Mouse (Mus musculus): ENCODE measurements around the gene Pphln1. TPM values are rescaled to one million over a fixed set of nuclear protein-coding genes. Genes with fewer than 3 reads are reported as not detected.

The Pphln1 gene
- polyA plus RNA-seq, 1 experiment from 2014 or later = 51.0 TPM

- H3K4me1 ChIP-seq (replicated peaks; ENCODE audit: control insufficient read depth, insufficient read depth, low read length) = no peaks in the 10 kb centered on the region
- no peak overlapping the region for H3K9ac ChIP-seq (replicated peaks; ENCODE audit: low read depth, low read length)
- no peaks in the 10 kb centered on the region for H3K27me3 ChIP-seq (replicated peaks; ENCODE audit: control insufficient read depth, insufficient read depth, low read length)
- ATAC-seq = no peak
- H3K4me3 ChIP-seq (replicated peaks; ENCODE audit: low read length) = no peak overlapping the region
- no peaks in the 10 kb centered on the region for H3K36me3 ChIP-seq (ENCODE audit: control insufficient read depth, insufficient read depth)
- H3K4me2 ChIP-seq (ENCODE audit: low read length) = no peak overlapping the region
- no peaks in the 10 kb centered on the region for H3K9me3 ChIP-seq (ENCODE audit: control insufficient read depth, low read length)
- 84% methylated on average over 6 of the region's 6 CpGs for WGBS
- H3K27ac ChIP-seq (ENCODE audit: low read length) = no peak overlapping the region
These were observed 18.1 kb downstream of the Pphln1 start for GRCm38 (mm10) chr15:93416300-93416699.

DNA sequence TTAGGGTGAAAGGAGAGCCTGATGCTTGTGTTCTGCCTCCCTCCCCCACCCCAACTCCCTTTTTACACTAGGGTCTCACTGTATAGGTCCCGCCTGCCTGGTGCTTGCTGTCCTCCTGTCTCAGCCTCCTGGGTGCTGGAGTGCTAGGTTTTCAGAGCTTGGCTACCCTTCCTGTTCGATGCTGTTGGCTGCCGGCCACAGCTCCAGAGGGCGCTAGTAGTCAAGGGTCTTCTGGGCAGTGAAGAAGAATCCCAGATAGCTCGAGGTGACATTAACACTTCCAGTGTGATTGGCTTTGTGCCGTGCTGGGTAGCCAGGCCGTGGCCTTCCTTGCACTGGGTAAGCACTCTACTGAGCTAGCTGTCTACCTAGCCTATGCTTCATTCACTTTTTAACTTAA, 22.4 kb downstream of the Pphln1 start:
- no peak overlapping the region for H3K4me2 ChIP-seq (ENCODE audit: low read length)
- WGBS = 87% methylated on average over 7 of the region's 7 CpGs
- no peak for ATAC-seq

DNA sequence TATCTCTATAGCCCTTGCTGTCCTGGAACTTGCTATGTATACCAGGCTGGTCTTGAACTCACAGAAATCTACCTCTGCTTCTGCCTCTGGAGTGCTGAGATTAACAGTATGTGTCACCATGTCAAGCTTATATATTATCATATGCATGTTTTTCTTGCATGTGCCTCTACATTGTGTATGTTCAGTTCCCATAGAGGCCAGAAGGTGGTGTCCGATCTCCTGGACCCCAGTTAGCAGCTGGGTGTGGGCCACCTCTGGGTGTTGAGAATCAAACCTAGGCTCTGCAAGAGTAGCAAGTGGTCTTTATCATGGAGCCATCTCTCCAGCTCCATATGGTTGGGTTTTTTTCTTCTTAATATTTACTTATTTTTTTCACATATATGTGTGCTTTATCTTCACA, 24.4 kb downstream of the Pphln1 start:
- Histone ChIP-seq H3K9ac (replicated peaks; ENCODE audit: low read depth, low read length) (no peak overlapping the region), H3K4me1 (replicated peaks; ENCODE audit: control insufficient read depth, insufficient read depth, low read length) (no peaks in the 10 kb centered on the region), H3K4me2 (ENCODE audit: low read length) (no peak overlapping the region), H3K4me3 (replicated peaks; ENCODE audit: low read length) (no peak overlapping the region), H3K27me3 (replicated peaks; ENCODE audit: control insufficient read depth, insufficient read depth, low read length) (no peaks in the 10 kb centered on the region), H3K9me3 (ENCODE audit: control insufficient read depth, low read length) (no peaks in the 10 kb centered on the region), H3K27ac (ENCODE audit: low read length) (no peak overlapping the region), H3K36me3 (ENCODE audit: control insufficient read depth, insufficient read depth) (no peaks in the 10 kb centered on the region)
- 100% methylated on average over 1 of the region's 1 CpGs for WGBS
- ATAC-seq = no peak

More for the DNA sequence above, 22.4 kb downstream of the Pphln1 start:
- no peak overlapping the region for H3K9ac ChIP-seq (replicated peaks; ENCODE audit: low read depth, low read length)
- H3K36me3 ChIP-seq (ENCODE audit: control insufficient read depth, insufficient read depth) = no peaks in the 10 kb centered on the region
- H3K4me1 ChIP-seq (replicated peaks; ENCODE audit: control insufficient read depth, insufficient read depth, low read length) = no peaks in the 10 kb centered on the region
- no peak overlapping the region for H3K4me3 ChIP-seq (replicated peaks; ENCODE audit: low read length)
- no peaks in the 10 kb centered on the region for H3K27me3 ChIP-seq (replicated peaks; ENCODE audit: control insufficient read depth, insufficient read depth, low read length)
- H3K27ac ChIP-seq (ENCODE audit: low read length) = no peak overlapping the region
- H3K9me3 ChIP-seq (ENCODE audit: control insufficient read depth, low read length) = no peaks in the 10 kb centered on the region

GRCm38 (mm10) chr15:93433811-93434210, 35.7 kb downstream of the Pphln1 start:
- 77% methylated on average over 11 of the region's 11 CpGs for WGBS
- H3K27ac ChIP-seq (ENCODE audit: low read length) = no peak overlapping the region

DNA sequence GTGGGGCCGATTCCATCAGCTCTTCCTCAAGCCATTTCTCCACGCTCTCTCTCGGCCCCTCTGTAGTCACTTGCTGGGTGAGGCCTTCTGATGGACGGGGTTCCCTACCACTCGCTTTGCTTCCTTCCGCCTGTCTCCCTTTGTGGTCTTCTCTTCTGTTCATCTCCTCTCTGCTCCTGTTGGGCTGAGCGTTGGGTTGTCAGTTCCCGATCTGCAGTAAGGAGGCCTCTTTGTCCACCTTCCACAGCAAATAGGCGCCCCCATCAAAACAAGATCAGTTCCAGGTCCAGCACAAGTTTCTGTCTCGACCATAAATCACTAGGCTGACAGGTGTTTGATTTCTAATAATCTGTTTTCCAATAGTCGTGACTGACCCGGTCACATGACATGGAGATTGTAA, 37.8 kb downstream of the Pphln1 start:
- 91% methylated on average over 12 of the region's 12 CpGs for WGBS

More at GRCm38 (mm10) chr15:93433811-93434210, 35.7 kb downstream of the Pphln1 start:
- Histone ChIP-seq H3K9ac (replicated peaks; ENCODE audit: low read depth, low read length) (no peak overlapping the region), H3K27me3 (replicated peaks; ENCODE audit: control insufficient read depth, insufficient read depth, low read length) (no peaks in the 10 kb centered on the region), H3K9me3 (ENCODE audit: control insufficient read depth, low read length) (no peaks in the 10 kb centered on the region), H3K4me1 (replicated peaks; ENCODE audit: control insufficient read depth, insufficient read depth, low read length) (no peaks in the 10 kb centered on the region), H3K4me3 (replicated peaks; ENCODE audit: low read length) (no peak overlapping the region), H3K36me3 (ENCODE audit: control insufficient read depth, insufficient read depth) (no peaks in the 10 kb centered on the region; the same call in 1 of the 2 replicates), H3K4me2 (ENCODE audit: low read length) (no peak overlapping the region)
- no peak for ATAC-seq

GRCm38 (mm10) chr15:93438663-93439062, 40.5 kb downstream of the Pphln1 start:
- Histone ChIP-seq H3K4me2 (ENCODE audit: low read length) (no peak overlapping the region), H3K9me3 (ENCODE audit: control insufficient read depth, low read length) (no peaks in the 10 kb centered on the region), H3K9ac (replicated peaks; ENCODE audit: low read depth, low read length) (no peak overlapping the region), H3K36me3 (ENCODE audit: control insufficient read depth, insufficient read depth) (peaks cover 9% of the 10 kb centered on the region; the same call in 1 of the 2 replicates), H3K27me3 (replicated peaks; ENCODE audit: control insufficient read depth, insufficient read depth, low read length) (no peaks in the 10 kb centered on the region), H3K27ac (ENCODE audit: low read length) (no peak overlapping the region), H3K4me3 (replicated peaks; ENCODE audit: low read length) (no peak overlapping the region), H3K4me1 (replicated peaks; ENCODE audit: control insufficient read depth, insufficient read depth, low read length) (no peaks in the 10 kb centered on the region)
- ATAC-seq = peak; percentile 59; the same call in 1 of the 2 replicates
- 36% methylated on average over 5 of the region's 5 CpGs for WGBS

More for the DNA sequence above, 37.8 kb downstream of the Pphln1 start:
- Histone ChIP-seq H3K9me3 (ENCODE audit: control insufficient read depth, low read length) (no peaks in the 10 kb centered on the region), H3K36me3 (ENCODE audit: control insufficient read depth, insufficient read depth) (no peaks in the 10 kb centered on the region; the same call in 1 of the 2 replicates), H3K4me1 (replicated peaks; ENCODE audit: control insufficient read depth, insufficient read depth, low read length) (no peaks in the 10 kb centered on the region), H3K27me3 (replicated peaks; ENCODE audit: control insufficient read depth, insufficient read depth, low read length) (no peaks in the 10 kb centered on the region), H3K4me2 (ENCODE audit: low read length) (no peak overlapping the region), H3K27ac (ENCODE audit: low read length) (no peak overlapping the region), H3K9ac (replicated peaks; ENCODE audit: low read depth, low read length) (no peak overlapping the region), H3K4me3 (replicated peaks; ENCODE audit: low read length) (no peak overlapping the region)
- no peak for ATAC-seq

DNA sequence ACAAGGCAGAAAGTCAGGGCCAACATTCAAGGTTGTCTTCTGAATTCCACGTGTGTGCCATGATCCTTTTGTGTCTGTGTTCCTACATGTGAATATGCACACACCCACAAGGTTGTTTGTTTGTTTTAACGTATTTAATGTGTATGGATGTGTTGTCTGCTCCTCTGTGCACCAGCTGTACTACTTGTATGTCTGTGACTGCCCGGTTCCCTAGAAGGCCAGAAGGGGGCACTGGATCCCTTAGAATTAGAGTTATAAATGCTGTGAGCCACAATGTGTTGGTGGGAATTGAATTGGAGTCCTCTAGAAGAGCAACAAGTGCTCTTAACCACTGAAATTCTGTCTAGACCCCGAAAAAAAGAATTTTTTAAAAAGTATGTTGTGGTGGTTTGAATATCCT, 44.1 kb downstream of the Pphln1 start:
- Histone ChIP-seq H3K36me3 (ENCODE audit: control insufficient read depth, insufficient read depth) (peaks cover 13% of the 10 kb centered on the region; the same call in 1 of the 2 replicates), H3K4me3 (replicated peaks; ENCODE audit: low read length) (no peak overlapping the region), H3K9me3 (ENCODE audit: control insufficient read depth, low read length) (no peaks in the 10 kb centered on the region), H3K4me2 (ENCODE audit: low read length) (no peak overlapping the region), H3K9ac (replicated peaks; ENCODE audit: low read depth, low read length) (no peak overlapping the region), H3K27me3 (replicated peaks; ENCODE audit: control insufficient read depth, insufficient read depth, low read length) (no peaks in the 10 kb centered on the region), H3K4me1 (replicated peaks; ENCODE audit: control insufficient read depth, insufficient read depth, low read length) (no peaks in the 10 kb centered on the region), H3K27ac (ENCODE audit: low read length) (no peak overlapping the region)
- 94% methylated on average over 4 of the region's 4 CpGs for WGBS
- ATAC-seq = no peak

- Histone ChIP-seq H3K4me2 (ENCODE audit: low read length) (no peak overlapping the region), H3K4me1 (replicated peaks; ENCODE audit: control insufficient read depth, insufficient read depth, low read length) (no peaks in the 10 kb centered on the region), H3K4me3 (replicated peaks; ENCODE audit: low read length) (no peak overlapping the region), H3K9me3 (ENCODE audit: control insufficient read depth, low read length) (no peaks in the 10 kb centered on the region), H3K27me3 (replicated peaks; ENCODE audit: control insufficient read depth, insufficient read depth, low read length) (no peaks in the 10 kb centered on the region), H3K36me3 (ENCODE audit: control insufficient read depth, insufficient read depth) (peaks cover 13% of the 10 kb centered on the region; the same call in 1 of the 2 replicates), H3K27ac (ENCODE audit: low read length) (no peak overlapping the region), H3K9ac (replicated peaks; ENCODE audit: low read depth, low read length) (no peak overlapping the region)
- 94% methylated on average over 6 of the region's 6 CpGs for WGBS
- ATAC-seq = no peak
These were observed 45.5 kb downstream of the Pphln1 start for GRCm38 (mm10) chr15:93443676-93444075.

GRCm38 (mm10) chr15:93448862-93449261, 50.7 kb downstream of the Pphln1 start:
- H3K27me3 ChIP-seq (replicated peaks; ENCODE audit: control insufficient read depth, insufficient read depth, low read length) = no peaks in the 10 kb centered on the region
- 85% methylated on average over 3 of the region's 3 CpGs for WGBS
- no peak overlapping the region for H3K4me3 ChIP-seq (replicated peaks; ENCODE audit: low read length)
- no peaks in the 10 kb centered on the region for H3K4me1 ChIP-seq (replicated peaks; ENCODE audit: control insufficient read depth, insufficient read depth, low read length)
- no peak for ATAC-seq
- H3K4me2 ChIP-seq (ENCODE audit: low read length) = no peak overlapping the region
- no peak overlapping the region for H3K9ac ChIP-seq (replicated peaks; ENCODE audit: low read depth, low read length)
- H3K9me3 ChIP-seq (ENCODE audit: control insufficient read depth, low read length) = no peaks in the 10 kb centered on the region
- peaks cover 5% of the 10 kb centered on the region; the same call in 1 of the 2 replicates for H3K36me3 ChIP-seq (ENCODE audit: control insufficient read depth, insufficient read depth)
- no peak overlapping the region for H3K27ac ChIP-seq (ENCODE audit: low read length)

- Histone ChIP-seq H3K4me1 (replicated peaks; ENCODE audit: control insufficient read depth, insufficient read depth, low read length) (no peaks in the 10 kb centered on the region), H3K4me3 (replicated peaks; ENCODE audit: low read length) (no peak overlapping the region), H3K4me2 (ENCODE audit: low read length) (no peak overlapping the region), H3K9me3 (ENCODE audit: control insufficient read depth, low read length) (no peaks in the 10 kb centered on the region), H3K9ac (replicated peaks; ENCODE audit: low read depth, low read length) (no peak overlapping the region), H3K36me3 (ENCODE audit: control insufficient read depth, insufficient read depth) (peaks cover 3% of the 10 kb centered on the region), H3K27me3 (replicated peaks; ENCODE audit: control insufficient read depth, insufficient read depth, low read length) (no peaks in the 10 kb centered on the region), H3K27ac (ENCODE audit: low read length) (no peak overlapping the region)
- 74% methylated on average over 1 of the region's 1 CpGs for WGBS
- no peak for ATAC-seq
These were observed 55.1 kb downstream of the Pphln1 start for GRCm38 (mm10) chr15:93453296-93453695.

Measured in forebrain, embryonic 16.5 days (tissue).